Mouse (Mus musculus) B cell, adult 2 months (primary cell): ENCODE results near the gene 4933428G20Rik.

ENCODE experiments used
- DNase-seq, 2 experiments: peaks; one replicate each; pipeline ENCODE4 v3.0.0; 2022

4933428G20Rik gene

GRCm38 (mm10) chr11:97499865-97500719 lies at the start of gene 4933428G20Rik:
TSS of gene 4933428G20Rik (minus strand) at chr11:97500340.
- DNase-seq = no peak

DNA sequence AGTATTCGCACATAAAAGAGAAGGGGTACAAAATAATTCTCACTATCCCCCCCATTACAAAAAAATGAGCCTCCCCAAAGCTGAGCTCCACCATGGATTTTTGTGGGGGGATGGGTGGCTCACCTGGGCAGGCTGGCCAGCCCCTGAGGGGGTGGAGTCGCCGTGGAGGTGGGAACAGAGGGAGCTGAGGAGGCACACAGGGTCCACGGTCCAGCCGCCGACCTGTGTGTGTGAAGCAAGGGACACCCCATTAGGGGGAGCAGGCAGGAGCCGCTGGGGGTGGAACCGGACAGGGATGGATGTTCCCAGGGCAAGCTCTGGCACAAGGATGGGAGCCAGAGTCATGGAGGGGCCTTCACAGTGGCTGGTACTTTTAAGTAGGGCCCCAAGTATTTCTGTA lies 48.6 kb upstream of the 4933428G20Rik start:
- DNase-seq = no peak

DNA sequence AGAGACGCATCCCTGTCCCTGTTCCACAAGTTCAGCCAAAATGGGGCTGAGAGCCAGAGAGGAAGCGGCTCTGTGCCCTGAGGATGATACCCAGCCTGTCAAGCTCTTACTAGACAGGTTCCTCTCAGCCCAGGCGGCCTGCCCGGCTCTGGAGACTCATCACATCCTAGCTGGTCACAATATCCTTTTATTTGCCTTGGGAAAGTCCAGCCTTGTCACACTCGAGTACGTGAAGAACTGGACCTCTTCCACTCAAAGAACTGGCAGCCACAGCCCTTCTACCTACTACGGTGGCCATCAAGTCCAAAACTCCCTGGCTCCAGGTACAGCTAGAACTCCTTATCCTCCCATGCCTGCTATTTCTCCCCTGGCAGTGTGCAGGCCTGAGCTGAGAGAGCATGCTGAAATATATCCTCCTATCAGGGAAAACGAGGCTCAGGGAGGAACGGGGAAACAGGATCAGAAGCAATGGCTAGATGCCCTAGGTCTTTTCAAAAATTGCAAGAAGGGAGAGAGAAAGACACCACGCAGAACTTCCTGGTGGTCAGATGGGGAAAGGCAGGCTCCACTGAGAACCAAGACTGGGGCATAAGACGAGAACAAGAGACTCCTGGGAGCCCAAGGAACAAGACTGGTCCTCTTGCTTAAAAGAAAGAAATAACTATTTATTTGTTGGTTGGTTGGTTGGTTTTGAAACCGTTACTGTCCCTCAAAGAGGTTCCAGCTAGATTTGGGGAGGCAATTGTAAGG lies 48.0 kb upstream of the 4933428G20Rik start:
- DNase-seq = no peak

- peak; percentile 35 to 36 for DNase-seq
These were observed 46.8 kb upstream of the 4933428G20Rik start for GRCm38 (mm10) chr11:97546804-97547411.

DNA sequence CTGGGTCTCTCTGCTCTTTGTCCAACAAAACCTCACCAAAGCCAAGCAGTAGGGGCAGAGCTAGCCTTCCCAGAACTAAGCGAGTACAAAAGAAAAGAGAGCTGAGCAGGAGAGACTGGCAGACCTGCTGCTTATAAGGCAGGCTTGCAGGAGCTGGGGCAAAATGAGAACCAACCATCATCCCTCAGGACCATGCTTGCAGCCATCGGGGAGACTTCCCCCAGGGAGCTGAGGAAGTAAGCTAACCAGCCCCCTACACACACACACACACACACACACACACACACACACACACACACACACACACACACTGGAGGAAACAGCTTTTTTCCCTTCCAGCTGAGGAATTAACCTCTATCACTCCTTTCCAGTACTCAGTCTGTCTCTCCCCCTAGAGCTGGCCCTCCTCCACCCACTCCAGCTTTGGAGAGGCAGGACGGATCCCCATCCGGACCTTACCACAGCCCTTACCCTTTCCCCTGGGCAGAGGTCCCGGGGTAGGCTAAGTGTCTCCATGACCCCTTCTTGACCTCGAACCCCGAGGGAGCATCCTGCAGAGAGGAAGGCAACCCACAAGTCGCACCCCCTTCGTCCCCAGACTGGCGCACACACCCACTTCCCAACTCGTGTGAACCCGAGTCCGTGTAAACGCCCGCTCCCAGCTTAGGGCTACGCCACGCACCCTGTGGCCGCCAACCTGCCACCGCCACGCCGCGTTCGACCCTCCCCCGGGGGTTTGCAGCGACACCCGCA lies 45.8 kb upstream of the 4933428G20Rik start:
- peak; percentile 35 to 37 for DNase-seq

DNA sequence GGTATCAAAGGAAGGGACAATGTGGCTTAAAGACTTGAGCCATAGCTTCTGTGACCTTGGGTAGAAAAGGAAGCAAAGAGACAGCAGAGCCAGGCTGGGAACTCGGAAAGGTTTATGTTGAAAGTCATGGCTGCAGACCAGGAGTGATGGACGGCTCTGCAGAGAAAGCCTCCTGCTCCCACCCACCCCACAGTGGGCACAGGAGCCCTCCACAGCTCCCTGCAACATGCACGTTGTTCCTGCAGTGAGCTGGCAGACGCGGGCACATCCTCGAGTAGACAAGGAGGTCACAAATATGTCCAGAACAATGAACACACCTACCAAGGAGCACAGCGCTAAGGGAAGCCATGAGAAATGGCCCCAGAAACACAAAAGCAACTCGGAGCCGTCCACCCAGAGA lies 43.7 kb upstream of the 4933428G20Rik start:
- no peak for DNase-seq

DNA sequence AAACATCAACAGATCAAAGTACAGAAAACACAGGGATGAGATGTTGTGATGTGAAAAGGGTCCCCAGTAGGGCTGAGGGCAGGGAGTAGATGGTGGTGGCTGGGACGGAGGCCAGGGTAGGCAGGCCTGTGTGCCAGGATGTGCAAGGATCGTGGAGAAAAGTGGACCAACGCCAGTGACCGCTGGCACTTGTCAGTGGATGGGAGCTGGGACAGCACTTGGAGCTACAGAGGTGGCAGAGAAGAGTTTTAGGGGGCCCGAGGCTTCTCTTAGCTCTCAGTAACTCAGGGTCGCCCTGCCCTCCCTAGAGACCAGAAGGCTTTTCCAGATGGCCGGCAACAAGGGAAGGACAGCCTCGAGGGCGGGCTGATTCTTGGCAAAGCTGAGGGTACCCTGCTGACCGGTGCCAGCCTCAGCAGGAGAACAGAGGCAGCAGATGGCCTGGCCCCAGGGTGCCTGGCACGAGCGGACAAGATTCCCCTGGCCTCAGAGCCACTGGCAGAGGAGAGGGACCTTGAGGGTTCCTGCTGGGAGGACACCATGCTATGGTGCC lies 43.1 kb upstream of the 4933428G20Rik start:
- no peak for DNase-seq

- no peak for DNase-seq
These were observed 42.3 kb upstream of the 4933428G20Rik start for GRCm38 (mm10) chr11:97542171-97543150.

- no peak for DNase-seq
These were observed 40.5 kb upstream of the 4933428G20Rik start for GRCm38 (mm10) chr11:97540604-97541003.

DNA sequence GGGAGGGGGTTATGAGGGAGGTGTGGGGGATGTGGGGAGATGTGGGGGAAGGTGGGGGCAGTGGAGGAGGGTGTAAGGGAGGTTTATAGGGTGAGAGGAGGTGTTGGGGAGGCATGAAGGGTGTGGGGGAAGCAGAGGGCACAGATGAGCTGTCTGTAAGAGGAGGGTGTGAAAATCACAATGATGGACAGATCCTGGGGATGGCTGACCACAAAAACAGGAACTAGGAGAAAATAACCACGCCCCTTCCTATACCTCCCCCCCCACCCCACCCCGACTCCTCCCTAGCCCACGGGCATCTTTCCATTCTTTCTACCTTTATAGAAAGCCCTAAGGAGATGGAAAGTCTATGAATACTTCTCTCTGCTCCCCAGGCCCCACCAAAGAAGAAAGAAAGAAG lies 40.0 kb upstream of the 4933428G20Rik start:
- no peak for DNase-seq

GRCm38 (mm10) chr11:97539622-97540021 lies 39.5 kb upstream of the 4933428G20Rik start:
- DNase-seq = no peak

DNA sequence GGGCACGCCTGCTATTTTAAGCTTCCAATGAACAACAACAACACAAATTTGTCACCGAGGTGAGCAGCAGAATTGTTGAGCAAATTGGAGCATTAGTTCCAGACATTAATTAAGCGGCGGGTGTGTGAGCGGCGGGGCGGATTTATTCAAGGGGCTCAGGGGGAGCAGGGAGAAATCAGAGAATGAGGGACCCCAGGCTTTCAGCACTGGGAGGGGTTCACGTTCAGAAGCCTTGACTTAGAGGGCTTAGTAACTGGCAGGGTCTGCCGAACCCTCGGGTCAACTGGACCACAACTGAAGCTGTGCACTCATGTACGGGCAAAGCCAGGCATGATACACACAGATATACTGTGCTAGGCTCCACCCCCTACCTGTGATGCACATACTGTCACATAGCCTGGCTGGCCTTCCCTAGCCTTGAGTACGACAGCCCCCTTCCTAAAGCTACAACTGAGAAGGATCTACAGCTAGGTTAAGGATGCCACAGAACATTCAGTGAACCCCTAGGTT lies 37.5 kb upstream of the 4933428G20Rik start:
- no peak for DNase-seq

- DNase-seq = peak in 1 of 2 experiments; percentile 15
These were observed 36.9 kb upstream of the 4933428G20Rik start for GRCm38 (mm10) chr11:97536835-97537579.

DNA sequence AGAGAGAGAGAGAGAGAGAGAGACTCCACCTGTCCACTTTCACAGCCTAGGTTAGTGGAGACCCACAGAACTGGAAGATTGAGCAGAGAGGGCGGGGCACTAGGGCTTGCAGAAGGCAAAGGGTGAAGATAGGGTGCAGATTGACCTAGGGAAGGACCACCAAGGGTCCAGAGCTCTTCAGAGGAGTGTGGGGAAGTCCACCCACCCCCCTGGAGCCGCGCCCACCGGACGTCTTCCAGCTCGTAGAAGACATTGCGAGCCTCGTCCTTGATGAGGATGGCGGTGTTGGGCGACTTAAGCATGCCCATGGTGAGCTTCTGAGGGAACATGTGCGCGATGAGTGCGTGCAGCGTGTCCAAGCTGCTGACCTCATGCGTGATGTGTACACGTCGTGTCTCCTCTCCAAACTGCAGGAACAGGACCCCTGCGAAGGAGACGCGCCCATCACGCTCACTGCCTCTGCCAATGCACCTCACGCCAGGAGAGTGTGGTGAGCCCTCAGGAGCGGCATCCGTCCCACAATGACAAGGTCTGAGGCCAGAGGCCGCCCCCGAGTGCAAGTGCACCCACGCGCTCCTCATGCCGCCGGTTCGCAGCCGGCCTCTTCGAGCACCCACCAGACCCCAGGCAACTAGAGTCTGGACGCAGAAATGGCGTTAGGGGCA lies 36.1 kb upstream of the 4933428G20Rik start:
- DNase-seq = no peak

DNA sequence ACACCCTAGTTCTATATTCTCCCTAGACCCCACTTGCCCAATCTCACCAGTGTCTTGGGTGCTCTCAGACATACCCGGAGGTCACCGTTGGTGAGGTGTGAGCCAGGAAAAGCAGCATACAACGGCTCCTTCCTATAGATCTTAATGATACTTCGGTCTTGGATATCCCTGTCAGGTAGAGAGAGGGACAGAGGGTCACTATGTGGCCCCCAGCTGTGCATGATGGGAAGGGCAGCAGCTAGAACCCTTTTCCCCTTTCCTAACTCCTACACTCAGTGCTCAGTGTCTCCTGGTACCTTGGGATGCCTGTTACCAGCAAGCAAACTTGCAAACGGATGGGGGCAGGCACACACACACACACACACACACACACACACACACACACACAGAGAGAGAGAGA lies 35.5 kb upstream of the 4933428G20Rik start:
- no peak for DNase-seq

DNA sequence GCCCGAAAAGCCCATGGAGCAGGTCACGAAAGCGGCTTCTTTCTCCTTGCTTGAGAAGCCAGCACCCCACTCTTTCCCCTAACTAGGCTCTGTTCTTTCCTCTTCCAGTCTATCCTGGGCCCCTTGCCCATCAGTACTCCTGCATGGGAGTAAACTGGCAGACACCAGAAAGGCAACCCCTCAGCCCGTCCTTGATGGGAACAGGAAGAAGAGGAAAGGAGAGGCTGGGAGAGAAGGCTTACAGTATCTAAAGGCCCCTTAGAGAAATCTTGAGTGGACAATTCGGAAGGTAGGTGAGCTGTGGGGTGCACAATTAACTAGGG lies 35.1 kb upstream of the 4933428G20Rik start:
- no peak for DNase-seq

DNA sequence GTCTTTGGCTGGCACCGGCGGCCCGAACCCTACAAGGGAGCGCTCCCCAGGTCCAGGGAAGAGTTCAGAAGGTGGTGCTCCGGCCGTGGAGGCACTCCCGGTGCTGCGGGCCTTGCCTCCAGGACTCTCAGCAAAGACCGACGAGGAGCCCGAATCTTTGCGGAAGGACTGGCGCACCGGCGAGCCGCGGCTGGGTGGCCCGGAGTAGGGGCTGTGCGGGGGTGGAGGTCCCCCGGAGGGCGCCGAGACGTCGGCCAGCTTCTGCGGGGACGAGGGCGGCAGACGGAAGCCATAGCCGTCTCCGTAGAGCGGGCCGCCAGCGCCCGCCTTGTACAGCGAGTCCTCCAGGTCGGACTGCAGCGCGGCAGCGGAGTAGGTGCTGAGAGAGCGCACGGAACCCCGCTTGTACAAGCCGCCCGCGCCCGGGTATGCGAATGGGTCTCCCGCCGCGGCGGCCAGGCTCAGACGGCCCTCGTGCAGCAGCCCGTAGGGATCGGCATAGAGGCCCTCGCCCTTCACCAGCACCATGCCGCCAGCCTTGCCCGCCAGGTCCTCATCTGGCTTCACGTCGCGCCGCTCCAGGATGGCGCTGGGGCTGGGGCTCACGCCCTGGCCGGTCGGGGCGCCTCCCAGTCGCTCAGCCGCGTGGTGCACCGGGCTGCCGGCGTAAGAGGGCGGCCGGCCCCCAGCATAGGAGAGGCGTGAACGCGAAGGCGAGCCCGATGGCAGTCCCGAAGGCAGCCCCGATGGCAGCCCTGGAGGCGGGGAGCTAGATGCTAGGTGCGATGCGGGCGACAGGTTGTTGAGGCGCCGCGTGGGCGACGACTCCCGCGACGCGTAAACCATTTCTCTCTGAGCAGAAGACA lies 34.5 kb upstream of the 4933428G20Rik start:
- peak; percentile 42 to 54 for DNase-seq

DNA sequence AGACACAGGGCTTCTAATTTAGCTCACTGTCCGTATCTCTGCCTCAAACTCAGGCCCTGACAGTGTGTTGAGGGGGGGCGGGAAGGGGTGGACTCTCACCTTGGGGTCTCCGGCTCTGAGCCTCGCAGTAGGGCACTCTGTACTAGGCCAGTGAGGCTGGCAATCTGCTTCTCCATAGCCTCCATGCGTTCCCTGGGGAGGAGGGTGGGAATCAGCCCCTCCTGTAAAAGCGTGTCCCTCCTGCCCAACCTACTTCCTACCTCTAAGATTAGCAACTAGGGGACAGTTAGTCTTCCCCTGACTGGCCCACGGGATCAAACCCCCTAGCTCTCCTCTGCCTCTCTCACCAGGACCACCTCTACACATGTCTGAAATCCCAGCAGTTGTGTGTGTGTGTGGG lies 33.5 kb upstream of the 4933428G20Rik start:
- no peak for DNase-seq
